Mouse (Mus musculus) hindbrain, embryonic 10.5 days (tissue): Measurements from ENCODE around the gene 2610001J05Rik. TPM values are rescaled to one million over a fixed set of nuclear protein-coding genes. Genes with fewer than 3 reads are reported as not detected.
"Not testable (repeated sequence)": the region's sequence is repeated elsewhere in the genome, so short reads cannot be mapped to it uniquely, and the experiment has no call there.

ENCODE experiments used
- DNase-seq: peaks from one replicate; pipeline ENCODE4 v3.0.0-alpha.2; 2017; ENCODE audit warnings: low spot score
- H3K27ac ChIP-seq: fragments of 300-500 bp; sonication (generic); 2 replicates; pipeline ENCODE4 v1.5.1; 2016; ENCODE audit warnings: mild to moderate bottlenecking, moderate library complexity
- H3K27me3 ChIP-seq: fragments of 300-500 bp; sonication (generic); 2 replicates; pipeline ENCODE4 v1.6.1; 2016; ENCODE audit warnings: mild to moderate bottlenecking; ENCODE audit not compliant: poor library complexity, insufficient read depth, severe bottlenecking
- H3K36me3 ChIP-seq: fragments of 300-500 bp; sonication (generic); 2 replicates; pipeline ENCODE4 v1.6.1; 2016; ENCODE audit warnings: mild to moderate bottlenecking, moderate library complexity
- H3K4me1 ChIP-seq: fragments of 300-500 bp; sonication (generic); replicated peaks from 2 replicates; pipeline ENCODE4 v1.6.1; 2016; ENCODE audit warnings: mild to moderate bottlenecking
- H3K4me3 ChIP-seq: fragments of 300-500 bp; sonication (generic); 2 replicates; pipeline ENCODE4 v1.5.1; 2016; ENCODE audit warnings: mild to moderate bottlenecking, moderate library complexity
- H3K9me3 ChIP-seq: fragments of 300-500 bp; sonication (generic); 2 replicates; pipeline ENCODE4 v1.6.1; 2016; ENCODE audit warnings: mild to moderate bottlenecking, moderate library complexity
- WGBS: fragments of 180-500 bp; shearing (Covaris S2); methylation state at CpG from one replicate; pipeline ENCODE4 v1.1.7; 2016; 5-methylcytosine and 5-hydroxymethylcytosine counted together
- polyA plus RNA-seq: library from polyadenylated mRNA; unstranded; fragments of >200 nt; fragmentation: Nextera tagmentation; extraction: Ambion mirVana; gene quantifications from 2 replicates; pipeline ENCODE4 v1.2.1, GENCODE M21; 2016

2610001J05Rik gene
- polyA plus RNA-seq, 1 experiment from 2014 or later = 101 TPM

DNA sequence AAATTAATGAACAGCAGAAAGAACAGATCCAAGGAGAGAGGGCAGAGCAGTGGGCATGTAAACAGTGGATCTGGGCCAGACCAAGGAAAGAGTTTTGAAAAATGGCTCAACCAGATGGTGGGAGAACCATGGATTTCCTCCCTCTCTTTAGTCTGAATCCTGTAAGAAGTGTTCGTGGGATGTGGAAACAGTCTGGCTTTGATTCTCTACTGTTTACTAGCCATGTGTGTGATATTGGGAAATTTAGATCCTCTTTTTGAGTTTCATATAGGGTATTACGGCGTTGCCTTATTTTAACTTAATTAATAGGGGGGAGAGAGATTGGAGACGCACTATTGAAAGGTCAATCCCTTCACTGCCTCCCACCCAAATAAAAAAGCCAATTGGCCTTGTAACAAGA lies 18.1 kb downstream of the 2610001J05Rik start:
- H3K36me3 ChIP-seq = no peaks in the 10 kb centered on the region
- WGBS = 77% methylated on average over 4 of the region's 4 CpGs
- no peak overlapping the region for H3K27ac ChIP-seq
- no peaks in the 10 kb centered on the region for H3K27me3 ChIP-seq
- H3K4me3 ChIP-seq = no peak overlapping the region
- no peak for DNase-seq
- H3K9me3 ChIP-seq = no peaks in the 10 kb centered on the region
- no peaks in the 10 kb centered on the region for H3K4me1 ChIP-seq

DNA sequence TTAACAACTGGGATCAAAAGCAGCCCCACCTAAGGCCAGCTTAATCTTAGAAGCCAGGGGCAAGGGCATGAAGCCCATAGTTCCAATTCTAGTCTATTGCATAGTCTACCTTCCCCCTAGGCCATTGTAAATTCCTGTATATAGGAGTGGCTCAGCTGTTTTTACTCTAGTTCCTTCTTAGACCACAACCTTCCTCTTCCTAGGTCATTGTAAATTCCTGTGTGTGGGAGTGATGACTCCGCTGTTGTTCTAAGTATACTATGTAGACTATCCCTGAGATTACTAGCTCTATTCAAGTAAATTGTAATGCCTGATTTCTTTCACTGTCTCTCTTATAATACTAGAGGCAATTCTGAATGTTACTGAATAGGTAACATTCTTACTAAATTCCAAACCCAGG lies 25.3 kb downstream of the 2610001J05Rik start:
- not testable (repeated sequence) for DNase-seq, H3K36me3 ChIP-seq, H3K27ac ChIP-seq, H3K4me1 ChIP-seq, H3K27me3 ChIP-seq, H3K9me3 ChIP-seq, H3K4me3 ChIP-seq
- 96% methylated on average over 1 of the region's 1 CpGs for WGBS

DNA sequence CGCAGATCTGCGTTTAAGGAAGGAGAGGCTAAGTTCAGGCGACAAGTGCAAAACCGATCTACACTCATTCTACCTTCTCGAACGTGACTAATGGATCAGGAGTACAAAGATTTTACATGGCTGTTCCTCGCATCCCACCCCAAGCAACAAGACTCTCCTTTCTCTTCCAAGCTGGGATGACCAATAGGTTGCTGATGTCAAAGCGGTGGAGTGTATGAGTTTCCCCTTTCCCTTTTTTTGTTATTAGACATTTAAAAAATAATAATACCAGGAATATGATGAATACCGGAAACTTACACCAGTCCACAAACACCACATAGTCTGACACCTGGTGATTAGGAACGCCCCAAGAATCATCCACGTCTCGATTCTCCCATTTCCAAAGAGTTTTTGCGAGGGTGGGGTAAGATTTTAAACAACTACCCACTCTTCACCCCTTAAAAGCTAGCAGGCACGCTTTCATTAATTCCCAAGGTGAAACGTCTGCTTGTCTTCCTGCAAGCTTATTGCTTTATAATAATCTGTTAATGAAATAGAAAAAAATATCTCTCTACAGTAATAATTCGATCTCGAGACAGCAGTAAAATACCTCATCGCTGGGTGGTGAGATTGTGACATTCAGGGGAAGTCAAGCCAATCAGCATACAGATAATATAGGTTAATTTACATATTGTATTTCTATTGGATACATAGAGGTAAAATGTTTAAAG lies 31.8 kb downstream of the 2610001J05Rik start, which contains the start of gene Gpr85:
Gene Gpr85 (minus strand): TSS at position 598 of the 710 bp plus-strand sequence.
- H3K27me3 ChIP-seq = peaks cover 15% of the 10 kb centered on the region

DNA sequence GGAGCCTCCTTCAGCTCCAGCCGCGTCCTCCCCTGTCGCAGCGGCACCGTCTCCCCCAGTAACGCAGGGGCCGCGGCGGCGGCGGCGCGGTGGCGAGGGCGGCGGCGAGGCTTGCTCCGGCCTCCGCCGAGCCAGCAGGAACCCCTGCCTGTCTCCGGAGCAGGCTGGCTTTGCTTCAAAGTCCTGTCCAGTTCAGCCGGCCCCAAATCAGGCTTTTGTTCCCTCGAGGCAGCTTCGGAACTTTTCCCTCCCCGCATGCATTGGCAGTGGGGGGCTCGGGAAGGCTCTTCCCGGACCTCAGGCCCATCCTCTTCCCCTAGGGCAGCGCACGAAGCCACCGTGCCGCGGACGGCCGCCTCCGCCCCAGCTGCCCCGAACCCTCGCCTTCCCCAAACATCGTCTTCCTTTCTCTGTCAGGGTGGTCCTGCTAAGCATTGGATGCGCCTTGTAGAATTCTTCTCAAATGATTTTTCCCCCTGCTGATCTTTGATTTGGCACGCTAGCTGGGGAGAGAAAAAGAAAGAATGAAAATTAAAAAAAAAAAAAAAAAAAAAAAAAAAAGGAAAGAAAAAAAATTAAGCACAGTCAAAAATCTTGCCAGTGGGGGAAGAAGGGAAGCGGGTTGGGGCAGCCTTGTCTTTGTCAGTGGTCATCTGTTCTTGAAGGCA lies 32.5 kb downstream of the 2610001J05Rik start:
- Histone ChIP-seq H3K4me1 (peaks cover 18% of the 10 kb centered on the region), H3K36me3 (no peaks in the 10 kb centered on the region), H3K27me3 (peaks cover 15% of the 10 kb centered on the region), H3K27ac (peak overlapping the region; percentile 95), H3K4me3 (peak overlapping the region; percentile 66), H3K9me3 (no peaks in the 10 kb centered on the region)
- DNase-seq = peak; percentile 82
- under 1% methylated on average over 41 of the region's 41 CpGs for WGBS

More for the DNA sequence above, 31.8 kb downstream of the 2610001J05Rik start, which contains the start of gene Gpr85:
- Histone ChIP-seq H3K4me3 (peak within 1 kb of the TSS; percentile 66), H3K36me3 (no peaks in the 10 kb centered on the region), H3K9me3 (no peaks in the 10 kb centered on the region), H3K4me1 (peaks cover 18% of the 10 kb centered on the region), H3K27ac (peak within 1 kb of the TSS; percentile 95)
- DNase-seq = peak; percentile 34
- 47% methylated on average over 18 of the region's 18 CpGs for WGBS

DNA sequence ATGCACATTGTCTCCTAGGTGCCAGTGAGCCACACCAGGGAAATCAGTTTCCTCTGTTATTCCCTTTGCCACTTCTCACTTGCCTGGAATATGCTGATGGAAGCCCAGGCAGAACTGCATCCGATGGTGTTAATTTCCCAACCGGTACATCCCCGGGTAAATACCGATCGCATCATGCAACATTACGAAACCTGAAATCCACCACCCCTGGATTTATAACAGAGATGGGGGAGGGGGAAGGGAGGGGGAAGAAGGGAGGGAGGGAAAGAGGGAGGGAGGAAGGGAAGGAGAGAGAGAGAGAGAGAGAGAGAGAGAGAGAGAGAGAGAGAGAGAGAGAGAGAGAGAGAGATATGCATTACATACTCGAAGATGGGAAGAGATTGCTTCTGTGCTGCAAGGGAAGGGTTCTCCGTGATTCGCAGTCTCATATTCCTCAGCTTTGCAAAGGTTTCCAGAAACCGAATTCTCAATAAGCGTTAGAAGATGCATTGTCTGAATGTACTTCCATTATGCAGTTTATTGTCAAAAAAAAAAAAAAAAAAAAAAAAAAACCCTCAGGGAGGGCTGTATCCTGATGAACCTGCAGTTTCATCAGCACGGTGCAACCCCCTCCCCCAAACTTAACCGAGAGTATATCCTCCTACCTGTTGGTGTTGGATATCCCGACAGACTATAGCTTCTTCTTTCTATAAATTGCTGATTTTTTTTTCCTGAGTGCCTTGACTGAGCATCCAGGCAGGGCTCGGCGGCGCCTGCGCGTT lies 33.2 kb downstream of the 2610001J05Rik start:
- WGBS = 2% methylated on average over 19 of the region's 19 CpGs
- DNase-seq = peak; percentile 33
- Histone ChIP-seq H3K4me3 (peak overlapping the region; percentile 66), H3K4me1 (peaks cover 18% of the 10 kb centered on the region), H3K27me3 (peaks cover 15% of the 10 kb centered on the region), H3K27ac (peak overlapping the region; percentile 95), H3K36me3 (no peaks in the 10 kb centered on the region), H3K9me3 (no peaks in the 10 kb centered on the region)

DNA sequence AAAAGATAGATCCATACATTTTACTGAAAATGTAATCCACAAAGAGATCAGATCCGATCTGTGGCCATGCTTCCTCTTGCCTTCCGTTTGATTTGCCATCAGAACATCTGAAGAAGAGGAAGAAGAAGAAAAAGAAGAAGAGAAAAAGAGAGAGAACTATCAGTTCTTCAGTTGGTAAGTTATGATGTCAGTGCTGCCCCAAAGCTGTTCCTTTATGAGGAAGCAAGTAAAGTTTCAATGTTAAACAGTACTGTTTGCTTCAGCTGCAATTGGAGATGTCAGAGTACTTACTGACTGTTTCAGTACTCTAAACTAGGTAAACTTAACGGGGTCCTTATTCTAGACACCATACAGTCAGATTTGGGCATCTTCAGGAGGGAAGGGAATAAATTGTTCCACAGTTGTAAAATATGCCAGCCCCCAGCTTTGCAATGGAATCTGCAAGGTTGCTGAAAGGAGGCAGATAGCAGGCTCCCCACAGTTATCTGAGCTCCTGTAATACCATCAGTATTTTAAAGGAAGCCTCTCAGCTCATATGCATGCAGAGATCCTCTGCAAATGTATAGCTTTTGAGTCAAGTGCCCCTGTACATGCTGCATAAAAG lies 34.2 kb downstream of the 2610001J05Rik start:
- Histone ChIP-seq H3K4me1 (peaks cover 18% of the 10 kb centered on the region), H3K4me3 (peak overlapping the region; percentile 66), H3K36me3 (no peaks in the 10 kb centered on the region), H3K27ac (no peak overlapping the region; the same call in 1 of the 2 replicates), H3K9me3 (no peaks in the 10 kb centered on the region), H3K27me3 (peaks cover 15% of the 10 kb centered on the region)
- 72% methylated on average over 3 of the region's 3 CpGs for WGBS
- no peak for DNase-seq

DNA sequence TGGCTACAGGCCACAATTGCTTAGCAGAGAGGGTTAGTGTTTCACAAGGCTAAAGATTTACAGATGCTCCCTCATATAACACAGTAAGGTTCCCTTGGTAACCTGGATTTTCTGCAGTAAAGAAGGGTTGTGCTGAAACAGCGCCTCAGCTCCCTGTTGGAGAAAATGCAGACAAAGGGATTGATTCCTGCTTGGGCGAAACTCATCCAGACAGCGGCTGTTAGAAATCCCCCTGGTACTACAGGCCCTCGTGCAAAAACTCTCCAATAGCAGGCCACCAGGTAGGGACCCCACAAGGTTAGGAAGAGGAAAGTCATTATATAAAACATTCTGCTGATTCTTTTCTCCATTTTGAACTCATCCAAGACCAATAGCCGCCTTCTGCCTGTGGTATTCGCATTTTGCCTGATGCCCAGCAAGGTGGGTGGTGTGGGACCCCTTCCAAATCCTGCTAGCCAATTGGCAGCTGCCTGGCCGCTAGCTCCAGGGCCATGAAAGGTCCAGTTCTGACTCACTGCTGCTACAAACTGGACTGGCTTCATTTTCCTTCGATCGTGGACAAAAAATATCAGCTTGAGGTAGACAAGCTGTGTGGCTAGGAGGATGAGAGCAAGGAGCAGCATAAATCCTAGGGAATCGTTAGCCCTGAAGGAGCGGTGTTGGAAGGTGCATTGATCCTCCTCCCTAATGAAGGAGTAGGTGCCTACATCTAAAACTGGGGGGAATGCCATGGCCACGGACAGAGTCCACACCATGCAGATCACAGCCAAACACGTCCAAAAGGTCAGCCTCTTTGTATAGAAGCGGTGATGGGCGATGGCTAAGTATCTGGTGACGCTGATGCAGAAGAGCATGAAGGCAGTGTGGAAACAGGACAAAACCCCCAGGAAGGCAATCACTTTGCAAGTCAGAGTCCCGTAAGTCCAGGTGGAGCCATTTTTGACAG lies 35.3 kb downstream of the 2610001J05Rik start:
- Histone ChIP-seq H3K4me3 (no peak overlapping the region; the same call in 1 of the 2 replicates), H3K27me3 (peaks cover 15% of the 10 kb centered on the region), H3K4me1 (peaks cover 18% of the 10 kb centered on the region), H3K36me3 (no peaks in the 10 kb centered on the region), H3K9me3 (no peaks in the 10 kb centered on the region), H3K27ac (peak overlapping the region; percentile 56; the same call in 1 of the 2 replicates)
- WGBS = 62% methylated on average over 17 of the region's 17 CpGs
- DNase-seq = no peak

DNA sequence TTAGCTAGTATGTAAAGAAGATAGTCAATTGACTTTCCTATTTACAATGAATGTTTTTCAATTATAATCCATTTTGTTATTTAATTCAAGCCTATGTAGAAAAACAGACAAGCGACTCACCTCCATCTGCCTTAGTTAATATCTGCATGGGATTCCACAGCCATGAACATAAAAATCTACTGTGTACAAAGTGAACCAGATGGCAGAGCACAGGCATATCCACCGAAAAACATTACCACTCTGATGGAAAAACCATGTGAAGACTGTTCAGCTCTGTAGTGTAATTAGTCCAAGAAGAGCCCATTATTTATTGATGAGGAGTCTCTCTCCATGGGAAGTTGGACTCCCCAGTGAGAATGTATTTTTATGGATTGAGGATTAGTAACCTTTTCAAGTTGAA lies 38.5 kb downstream of the 2610001J05Rik start:
- no peak for DNase-seq
- Histone ChIP-seq H3K27ac (no peak overlapping the region), H3K9me3 (no peaks in the 10 kb centered on the region), H3K4me3 (no peak overlapping the region), H3K27me3 (peaks cover 15% of the 10 kb centered on the region), H3K36me3 (no peaks in the 10 kb centered on the region), H3K4me1 (peaks cover 14% of the 10 kb centered on the region)
- WGBS = 69% methylated on average over 2 of the region's 2 CpGs

DNA sequence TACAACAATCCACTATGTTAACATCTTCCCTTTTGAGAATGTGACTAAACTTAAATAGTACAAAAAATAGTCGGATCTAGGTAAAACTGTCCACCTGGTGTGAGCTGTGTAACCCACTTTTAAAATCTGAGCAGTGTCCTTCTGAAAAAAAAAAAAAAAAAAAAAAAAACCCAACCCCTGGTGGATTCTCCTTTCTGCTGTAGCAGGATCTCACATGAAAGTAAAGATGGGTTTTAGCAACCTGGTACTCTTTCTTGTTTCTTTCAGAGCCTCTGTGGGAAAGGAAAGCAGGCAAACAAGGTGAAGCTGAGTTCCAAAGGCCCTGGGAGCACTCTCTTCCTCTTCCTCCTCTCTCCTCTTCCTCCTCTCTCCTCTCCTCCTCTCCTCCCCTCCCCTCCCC lies 42.4 kb downstream of the 2610001J05Rik start:
- WGBS = 72% methylated on average over 1 of the region's 1 CpGs
- H3K9me3 ChIP-seq = no peaks in the 10 kb centered on the region
- no peak overlapping the region for H3K4me3 ChIP-seq
- no peak for DNase-seq
- no peaks in the 10 kb centered on the region for H3K27me3 ChIP-seq
- H3K36me3 ChIP-seq = no peaks in the 10 kb centered on the region
- H3K4me1 ChIP-seq = no peaks in the 10 kb centered on the region
- no peak overlapping the region for H3K27ac ChIP-seq
